Mouse (Mus musculus) stomach, postnatal 0 days (tissue): Measurements from ENCODE around the gene Lyzl4. TPM values are rescaled to one million over a fixed set of nuclear protein-coding genes. Genes with fewer than 3 reads are reported as not detected.

Source experiments
- ATAC-seq: fragments of 200-750 bp; cut with Nextera tagmentation; 2 replicates; pipeline ENCODE4 v1.8.0; 2017; ENCODE audit not compliant: low FRiP score, low TSS enrichment
- DNase-seq: peaks from one replicate; pipeline ENCODE4 v3.0.0-alpha.2; 2016; ENCODE audit warnings: low spot score
- H3K27ac ChIP-seq: fragments of 300-500 bp; sonication (generic); replicated peaks from 2 replicates; pipeline ENCODE4 v1.5.1; 2014; ENCODE audit warnings: mild to moderate bottlenecking, control low read depth
- H3K27me3 ChIP-seq: fragments of 300-500 bp; sonication (generic); 2 replicates; pipeline ENCODE4 v1.6.1; 2014; ENCODE audit warnings: low read length; ENCODE audit not compliant: control insufficient read depth, insufficient read depth
- H3K36me3 ChIP-seq: fragments of 300-500 bp; sonication (generic); 2 replicates; pipeline ENCODE4 v1.6.1; 2014; ENCODE audit warnings: low read length, mixed read lengths; ENCODE audit not compliant: control insufficient read depth, insufficient read depth
- H3K4me1 ChIP-seq: fragments of 300-500 bp; sonication (generic); replicated peaks from 2 replicates; pipeline ENCODE4 v1.6.1; 2014; ENCODE audit warnings: antibody characterized with exemption; ENCODE audit not compliant: control insufficient read depth, insufficient read depth
- H3K4me2 ChIP-seq: fragments of 300-500 bp; sonication (generic); replicated peaks from 2 replicates; pipeline ENCODE4 v1.6.1; 2014; ENCODE audit warnings: low read depth, mild to moderate bottlenecking, control low read depth, moderate library complexity
- H3K4me3 ChIP-seq: fragments of 300-500 bp; sonication (generic); 2 replicates; pipeline ENCODE4 v1.5.1; 2014; ENCODE audit warnings: low read depth, low read length, control low read depth
- H3K9ac ChIP-seq: fragments of 300-500 bp; sonication (generic); 2 replicates; pipeline ENCODE4 v1.6.1; 2014; ENCODE audit warnings: mild to moderate bottlenecking, low read length, control low read depth, mixed read lengths
- H3K9me3 ChIP-seq: fragments of 300-500 bp; sonication (generic); 2 replicates; pipeline ENCODE4 v1.6.1; 2016; ENCODE audit warnings: low read length; ENCODE audit not compliant: control insufficient read depth
- CTCF ChIP-seq: IDR thresholded peaks from 2 replicates; pipeline ENCODE4 v1.5.1; 2016; ENCODE audit warnings: antibody characterized with exemption, low read depth, mild to moderate bottlenecking, moderate library complexity
- EP300 ChIP-seq: optimal IDR thresholded peaks from 2 replicates; pipeline ENCODE3; 2016; ENCODE audit warnings: antibody characterized with exemption
- WGBS: fragments of 180-500 bp; shearing (Covaris S2); extraction: QIAGEN DNeasy Blood & Tissue Kit; methylation state at CpG from one replicate; pipeline ENCODE4 v1.1.7; 2014; 5-methylcytosine and 5-hydroxymethylcytosine counted together
- polyA plus RNA-seq: library from polyadenylated mRNA; unstranded; fragments of >200 nt; fragmentation: Nextera tagmentation; extraction: Ambion mirVana; gene quantifications from 2 replicates; pipeline ENCODE4 v1.2.1, GENCODE M21; 2015

Lyzl4 gene
- polyA plus RNA-seq, 1 experiment from 2014 or later = 0.15 TPM

DNA sequence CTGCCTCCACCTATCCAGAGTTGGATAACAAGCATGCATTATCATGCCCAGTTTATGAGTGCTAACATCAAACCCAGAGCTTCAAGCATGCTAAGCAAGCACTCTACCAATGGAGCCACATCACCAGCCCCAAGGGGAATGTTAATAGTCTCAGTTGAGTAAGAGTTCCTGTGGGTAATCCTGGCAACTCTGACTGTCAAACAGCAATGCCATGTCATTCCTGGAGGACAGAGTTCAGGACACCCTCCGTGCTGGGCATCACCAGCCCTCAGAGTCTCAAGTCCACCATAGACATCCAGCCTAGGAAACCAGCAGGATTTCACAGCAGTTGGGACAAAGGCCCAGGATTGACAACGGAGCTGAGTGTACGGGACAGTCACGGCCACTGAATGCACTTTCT, 18.7 kb downstream of the Lyzl4 start:
- 90% methylated on average over 4 of the region's 4 CpGs for WGBS
- H3K4me3 ChIP-seq = no peak overlapping the region
- no peaks in the 10 kb centered on the region for H3K4me1 ChIP-seq
- no peaks in the 10 kb centered on the region for H3K27me3 ChIP-seq
- TF ChIP-seq CTCF (no peak), EP300 (no peak)
- H3K9me3 ChIP-seq = no peaks in the 10 kb centered on the region
- H3K4me2 ChIP-seq = no peak overlapping the region
- no peak for ATAC-seq
- no peak overlapping the region for H3K27ac ChIP-seq
- no peak for DNase-seq
- H3K36me3 ChIP-seq = no peaks in the 10 kb centered on the region
- H3K9ac ChIP-seq = no peak overlapping the region

DNA sequence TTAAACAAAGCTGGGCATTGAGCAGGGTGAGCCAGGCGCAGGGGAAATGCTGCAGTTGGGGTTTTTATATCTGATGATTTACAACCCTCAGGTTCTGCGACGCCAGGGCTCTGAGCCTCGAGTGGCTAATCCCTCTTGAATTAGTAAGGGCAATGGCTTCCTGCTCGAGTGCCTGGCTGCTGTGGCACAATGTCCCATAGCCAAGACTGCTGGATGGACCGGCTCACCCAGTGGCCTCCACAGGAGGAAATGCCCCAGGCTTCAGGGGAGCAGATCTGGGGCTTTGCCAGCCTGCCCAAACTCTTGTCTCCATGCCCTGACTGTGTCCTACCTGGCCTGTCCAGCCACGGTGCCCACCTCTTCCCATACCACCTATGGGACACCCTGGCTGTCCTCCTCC, 22.5 kb downstream of the Lyzl4 start:
- H3K9ac ChIP-seq = no peak overlapping the region
- no peaks in the 10 kb centered on the region for H3K36me3 ChIP-seq
- H3K4me3 ChIP-seq = no peak overlapping the region
- no peaks in the 10 kb centered on the region for H3K9me3 ChIP-seq
- no peaks in the 10 kb centered on the region for H3K27me3 ChIP-seq
- WGBS = 34% methylated on average over 7 of the region's 7 CpGs
- TF ChIP-seq CTCF (no peak), EP300 (no peak)
- no peaks in the 10 kb centered on the region for H3K4me1 ChIP-seq
- ATAC-seq (no peak), DNase-seq (no peak)
- H3K4me2 ChIP-seq = no peak overlapping the region
- no peak overlapping the region for H3K27ac ChIP-seq

DNA sequence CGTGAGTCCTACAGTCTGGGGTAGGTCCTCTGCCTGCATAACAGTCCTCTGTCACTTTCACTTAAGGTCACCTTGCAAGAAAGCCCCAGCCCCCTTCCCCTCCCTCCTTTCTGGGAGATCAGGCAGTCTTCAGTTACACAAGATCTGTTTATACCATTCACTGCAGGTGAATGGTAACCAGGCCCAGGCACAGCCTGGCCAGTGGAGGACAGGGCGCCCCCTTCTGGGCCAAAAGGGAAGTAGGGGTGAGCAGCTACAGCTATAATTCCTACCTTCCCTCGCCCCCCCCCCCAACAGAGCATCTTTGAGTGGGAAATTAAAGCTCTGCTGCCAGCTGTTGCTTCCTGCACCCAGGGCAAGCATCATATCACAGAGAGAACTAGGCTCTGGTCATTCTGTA, 25.4 kb downstream of the Lyzl4 start:
- no peak overlapping the region for H3K9ac ChIP-seq
- 49% methylated on average over 3 of the region's 3 CpGs for WGBS
- ATAC-seq = no peak

DNA sequence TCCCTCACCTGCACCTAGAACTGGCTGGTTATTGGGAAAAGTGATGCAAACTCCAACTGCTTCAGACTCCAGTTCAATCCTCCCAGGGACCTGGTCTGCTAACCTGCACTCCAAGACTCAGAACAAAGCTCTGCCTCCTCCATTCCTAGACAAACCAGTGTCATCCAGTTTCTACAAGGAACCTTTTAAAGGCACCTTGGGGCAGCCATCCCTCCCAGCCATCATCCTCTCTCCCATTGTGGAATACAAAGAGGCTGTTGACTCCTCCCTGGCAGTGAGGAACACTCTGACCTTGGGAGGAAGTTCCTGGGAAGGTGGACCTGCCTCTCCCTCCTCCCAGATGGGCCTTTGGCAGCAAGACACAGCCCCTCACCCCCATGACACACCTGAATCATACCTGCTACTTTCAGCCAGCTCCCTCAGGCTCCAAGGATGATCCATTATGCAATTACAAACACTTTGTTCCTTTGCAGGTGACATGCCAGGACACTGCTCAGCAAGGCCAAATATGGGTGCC, 27.6 kb downstream of the Lyzl4 start:
- Histone ChIP-seq H3K4me3 (no peak overlapping the region), H3K27me3 (no peaks in the 10 kb centered on the region), H3K27ac (no peak overlapping the region), H3K4me1 (no peaks in the 10 kb centered on the region), H3K36me3 (no peaks in the 10 kb centered on the region), H3K9me3 (no peaks in the 10 kb centered on the region), H3K4me2 (no peak overlapping the region), H3K9ac (no peak overlapping the region)
- TF ChIP-seq EP300 (no peak), CTCF (no peak)
- DNase-seq (no peak), ATAC-seq (no peak)

More for the DNA sequence above, 25.4 kb downstream of the Lyzl4 start:
- TF ChIP-seq CTCF (peak; percentile 56), EP300 (no peak)
- Histone ChIP-seq H3K4me1 (no peaks in the 10 kb centered on the region), H3K9me3 (no peaks in the 10 kb centered on the region), H3K4me2 (no peak overlapping the region), H3K27ac (no peak overlapping the region), H3K27me3 (no peaks in the 10 kb centered on the region), H3K36me3 (no peaks in the 10 kb centered on the region), H3K4me3 (no peak overlapping the region)
- DNase-seq = peak; percentile 29

DNA sequence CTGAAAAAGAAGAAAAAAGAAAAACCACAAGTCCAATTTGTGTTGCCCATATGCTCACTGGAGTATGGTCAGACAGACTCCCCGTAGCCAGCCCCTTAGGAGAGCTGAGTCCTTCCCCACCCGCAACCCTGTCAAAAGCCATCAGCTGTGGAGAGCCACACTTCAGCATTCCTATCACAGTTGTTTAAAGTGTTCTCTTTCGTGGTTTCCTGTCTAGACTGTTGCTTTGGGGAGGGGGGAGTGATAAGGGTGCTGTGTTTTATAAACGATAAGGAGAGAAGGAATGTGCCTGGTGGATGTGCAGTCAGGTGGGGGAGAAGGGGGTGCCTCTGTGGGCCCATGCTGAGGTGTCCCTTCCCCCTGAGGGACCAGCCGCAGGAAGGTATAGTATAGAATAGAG, 28.7 kb downstream of the Lyzl4 start:
- no peak overlapping the region for H3K27ac ChIP-seq
- ATAC-seq (no peak), DNase-seq (no peak)
- H3K36me3 ChIP-seq = no peaks in the 10 kb centered on the region
- H3K9ac ChIP-seq = no peak overlapping the region
- H3K4me3 ChIP-seq = no peak overlapping the region
- no peaks in the 10 kb centered on the region for H3K9me3 ChIP-seq
- WGBS = 26% methylated on average over 4 of the region's 5 CpGs
- no peak for TF ChIP-seq EP300
- TF ChIP-seq CTCF = no peak
- no peaks in the 10 kb centered on the region for H3K27me3 ChIP-seq
- H3K4me2 ChIP-seq = no peak overlapping the region
- H3K4me1 ChIP-seq = no peaks in the 10 kb centered on the region

DNA sequence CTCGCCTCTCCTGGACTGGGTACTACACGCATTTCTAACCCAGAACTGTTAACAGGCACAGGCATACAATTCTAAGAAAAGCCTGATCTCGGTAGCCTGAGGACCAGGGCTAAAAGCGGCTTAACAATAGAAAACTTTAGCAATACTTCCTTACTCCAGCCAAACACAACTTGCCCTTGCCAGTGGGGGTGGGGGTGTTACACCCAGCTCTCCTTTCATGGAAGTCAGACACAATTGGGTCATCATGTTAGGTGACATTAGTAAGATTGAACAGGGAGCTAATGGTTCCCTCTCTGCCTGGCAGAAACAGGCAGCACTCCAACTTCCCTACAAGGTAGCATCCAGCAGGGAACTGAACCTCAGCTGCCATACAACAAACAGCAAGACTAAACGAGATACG, 32.5 kb downstream of the Lyzl4 start:
- H3K9me3 ChIP-seq = no peaks in the 10 kb centered on the region
- DNase-seq (no peak), ATAC-seq (no peak)
- no peak overlapping the region for H3K4me3 ChIP-seq
- H3K4me2 ChIP-seq = no peak overlapping the region
- no peaks in the 10 kb centered on the region for H3K27me3 ChIP-seq
- no peaks in the 10 kb centered on the region for H3K4me1 ChIP-seq
- H3K27ac ChIP-seq = no peak overlapping the region
- 56% methylated on average over 6 of the region's 6 CpGs for WGBS
- no peak overlapping the region for H3K9ac ChIP-seq
- no peaks in the 10 kb centered on the region for H3K36me3 ChIP-seq
- no peak for TF ChIP-seq CTCF
- TF ChIP-seq EP300 = no peak
